Mouse (Mus musculus) bone marrow, adult 2 months (tissue): ENCODE measurements around the gene Klrg1.

Source experiments
- CTCF ChIP-seq: fragments of 200-500 bp; IDR thresholded peaks from 2 replicates; pipeline ENCODE4 v1.5.1; 2011; ENCODE audit warnings: low read length, control low read depth; ENCODE audit not compliant: control insufficient read depth, insufficient read depth
- POLR2A ChIP-seq: fragments of 200-500 bp; IDR thresholded peaks from 2 replicates; pipeline ENCODE4 v1.6.1; 2011; ENCODE audit warnings: low read depth, mild to moderate bottlenecking, control low read depth, low read length, borderline replicate concordance; ENCODE audit not compliant: control insufficient read depth

- TF ChIP-seq POLR2A = no peak
- TF ChIP-seq CTCF = no peak
These were observed 17.0 kb upstream of the Klrg1 start for GRCm38 (mm10) chr6:122299621-122300133.
